Mouse (Mus musculus) lung, postnatal 0 days (tissue): Measurements from ENCODE around the gene Efhc1.

Source experiments
- CTCF ChIP-seq: IDR thresholded peaks from 2 replicates; pipeline ENCODE4 v1.5.1; 2016; ENCODE audit warnings: antibody characterized with exemption, mild to moderate bottlenecking
- EP300 ChIP-seq: IDR thresholded peaks from 2 replicates; pipeline ENCODE4 v1.6.1; 2016; ENCODE audit warnings: antibody characterized with exemption, mild to moderate bottlenecking, control low read depth

DNA sequence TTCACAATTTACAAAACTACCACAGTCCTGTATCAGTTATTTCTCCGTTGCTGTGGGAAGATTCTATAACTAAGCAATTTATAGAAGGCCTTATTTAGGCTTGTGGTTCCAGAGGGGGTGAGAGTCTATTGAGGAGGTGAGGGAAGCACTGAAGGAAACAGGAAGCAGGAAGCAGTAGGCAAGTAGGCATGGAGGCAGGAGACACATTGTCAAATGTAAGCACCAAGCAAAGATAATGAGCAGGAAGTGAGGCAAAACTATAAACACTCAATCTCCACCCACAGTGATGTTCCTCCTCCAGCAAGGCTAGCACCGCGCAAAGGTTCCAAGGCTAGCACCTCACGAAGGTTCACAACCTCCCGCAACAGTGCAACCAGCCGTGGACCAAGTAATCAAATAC lies 30.3 kb downstream of the Efhc1 start:
- TF ChIP-seq EP300 (no peak), CTCF (no peak)
